Mouse (Mus musculus) heart, embryonic 16.5 days (tissue): ENCODE measurements at regions not wholly inside any gene's neighbourhood (a gene's known extent, or its start where the extent isn't known, plus 50 kb on each side); places are given as distances from the start of the nearest gene placed in this dataset.
"Not testable (repeated sequence)": the region's sequence is repeated elsewhere in the genome, so short reads cannot be mapped to it uniquely, and the experiment has no call there.

Source experiments
- ATAC-seq: fragments of 200-750 bp; cut with Nextera tagmentation; replicated peaks from 2 replicates; pipeline ENCODE4 v1.8.0; 2017; ENCODE audit warnings: moderate number of reproducible peaks; ENCODE audit not compliant: insufficient read depth, low FRiP score; ENCODE audit errors: extremely low read depth
- H3K27ac ChIP-seq: fragments of 300-500 bp; sonication (generic); 2 replicates; pipeline ENCODE4 v1.5.1; 2014; ENCODE audit warnings: mild to moderate bottlenecking, low read length, control low read depth, moderate library complexity
- H3K27me3 ChIP-seq: fragments of 300-500 bp; sonication (generic); 2 replicates; pipeline ENCODE4 v1.6.1; 2014; ENCODE audit warnings: low read length, mixed read lengths; ENCODE audit not compliant: control insufficient read depth, insufficient read depth
- H3K36me3 ChIP-seq: fragments of 300-500 bp; sonication (generic); 2 replicates; pipeline ENCODE4 v1.6.1; 2014; ENCODE audit not compliant: control insufficient read depth, insufficient read depth
- H3K4me1 ChIP-seq: fragments of 300-500 bp; sonication (generic); 2 replicates; pipeline ENCODE4 v1.6.1; 2014; ENCODE audit warnings: low read length, mixed read lengths; ENCODE audit not compliant: control insufficient read depth, insufficient read depth
- H3K4me2 ChIP-seq: fragments of 300-500 bp; sonication (generic); 2 replicates; pipeline ENCODE4 v1.6.1; 2014; ENCODE audit warnings: low read depth, mild to moderate bottlenecking, control low read depth, low read length
- H3K4me3 ChIP-seq: fragments of 300-500 bp; sonication (generic); 2 replicates; pipeline ENCODE4 v1.5.1; 2014; ENCODE audit warnings: mild to moderate bottlenecking, control low read depth, low read length
- H3K9ac ChIP-seq: fragments of 300-500 bp; sonication (generic); 2 replicates; pipeline ENCODE4 v1.6.1; 2014; ENCODE audit warnings: low read length, control low read depth
- H3K9me3 ChIP-seq: fragments of 300-500 bp; sonication (generic); replicated peaks from 2 replicates; pipeline ENCODE4 v1.6.1; 2016; ENCODE audit warnings: low read length; ENCODE audit not compliant: control insufficient read depth
- WGBS: fragments of 180-500 bp; shearing (Covaris S2); extraction: QIAGEN DNeasy Blood & Tissue Kit; methylation state at CpG from one replicate; pipeline ENCODE4 v1.1.7; 2014; 5-methylcytosine and 5-hydroxymethylcytosine counted together

GRCm38 (mm10) chr1:12574274-12574673, 1160.4 kb downstream of the A830018L16Rik start:
- no peaks in the 10 kb centered on the region for H3K36me3 ChIP-seq
- no peak overlapping the region for H3K27ac ChIP-seq
- 78% methylated on average over 5 of the region's 5 CpGs for WGBS
- ATAC-seq: no peak
- H3K4me2 ChIP-seq: no peak overlapping the region
- H3K4me3 ChIP-seq: no peak overlapping the region
- no peaks in the 10 kb centered on the region for H3K4me1 ChIP-seq
- H3K9ac ChIP-seq: no peak overlapping the region
- no peaks in the 10 kb centered on the region for H3K9me3 ChIP-seq
- no peaks in the 10 kb centered on the region for H3K27me3 ChIP-seq

GRCm38 (mm10) chr1:12577027-12577703, 1163.3 kb downstream of the A830018L16Rik start:
- no peak overlapping the region for H3K4me2 ChIP-seq
- ATAC-seq: no peak
- 27% methylated on average over 13 of the region's 13 CpGs for WGBS

GRCm38 (mm10) chr1:12577978-12578377, 1164.1 kb downstream of the A830018L16Rik start:
- Histone ChIP-seq H3K27me3 (no peaks in the 10 kb centered on the region), H3K4me2 (no peak overlapping the region), H3K9me3 (no peaks in the 10 kb centered on the region), H3K4me3 (no peak overlapping the region), H3K4me1 (peaks cover 6% of the 10 kb centered on the region), H3K36me3 (no peaks in the 10 kb centered on the region), H3K27ac (no peak overlapping the region), H3K9ac (no peak overlapping the region)
- WGBS: 94% methylated on average over 1 of the region's 1 CpGs
- no peak for ATAC-seq

More at GRCm38 (mm10) chr1:12577027-12577703, 1163.3 kb downstream of the A830018L16Rik start:
- no peak overlapping the region for H3K27ac ChIP-seq
- H3K27me3 ChIP-seq: no peaks in the 10 kb centered on the region
- no peaks in the 10 kb centered on the region for H3K9me3 ChIP-seq
- H3K9ac ChIP-seq: no peak overlapping the region
- H3K4me1 ChIP-seq: peaks cover 6% of the 10 kb centered on the region
- H3K4me3 ChIP-seq: no peak overlapping the region
- no peaks in the 10 kb centered on the region for H3K36me3 ChIP-seq

GRCm38 (mm10) chr1:12583012-12583411, 1169.1 kb downstream of the A830018L16Rik start:
- no peak overlapping the region for H3K4me3 ChIP-seq
- H3K36me3 ChIP-seq: no peaks in the 10 kb centered on the region
- ATAC-seq: no peak
- WGBS: 58% methylated on average over 3 of the region's 3 CpGs
- H3K27me3 ChIP-seq: no peaks in the 10 kb centered on the region
- peaks cover 6% of the 10 kb centered on the region for H3K4me1 ChIP-seq
- H3K4me2 ChIP-seq: no peak overlapping the region
- no peaks in the 10 kb centered on the region for H3K9me3 ChIP-seq
- H3K27ac ChIP-seq: no peak overlapping the region
- no peak overlapping the region for H3K9ac ChIP-seq

GRCm38 (mm10) chr1:12586981-12587380, 1173.1 kb downstream of the A830018L16Rik start:
- H3K9me3 ChIP-seq, H3K4me2 ChIP-seq, H3K9ac ChIP-seq, H3K27me3 ChIP-seq, H3K27ac ChIP-seq, ATAC-seq, H3K4me3 ChIP-seq, H3K4me1 ChIP-seq, H3K36me3 ChIP-seq: not testable (repeated sequence)
- WGBS: 92% methylated on average over 6 of the region's 6 CpGs

GRCm38 (mm10) chr1:12612102-12612501, 1198.2 kb downstream of the A830018L16Rik start:
- WGBS: 83% methylated on average over 4 of the region's 4 CpGs
- no peaks in the 10 kb centered on the region for H3K4me1 ChIP-seq
- no peak overlapping the region for H3K4me2 ChIP-seq
- H3K27me3 ChIP-seq: no peaks in the 10 kb centered on the region
- H3K9ac ChIP-seq: no peak overlapping the region
- H3K9me3 ChIP-seq: no peaks in the 10 kb centered on the region
- no peak overlapping the region for H3K4me3 ChIP-seq
- no peak overlapping the region for H3K27ac ChIP-seq
- H3K36me3 ChIP-seq: no peaks in the 10 kb centered on the region
- ATAC-seq: no peak

- no peak for ATAC-seq
- no peak overlapping the region for H3K4me3 ChIP-seq
- no peak overlapping the region for H3K27ac ChIP-seq
- no peaks in the 10 kb centered on the region for H3K36me3 ChIP-seq
- no peaks in the 10 kb centered on the region for H3K9me3 ChIP-seq
- no peaks in the 10 kb centered on the region for H3K27me3 ChIP-seq
- no peak overlapping the region for H3K9ac ChIP-seq
- 81% methylated on average over 3 of the region's 3 CpGs for WGBS
- H3K4me1 ChIP-seq: no peaks in the 10 kb centered on the region
- H3K4me2 ChIP-seq: no peak overlapping the region
Measured at GRCm38 (mm10) chr1:12615303-12615702, 1201.4 kb downstream of the A830018L16Rik start.

- WGBS: 77% methylated on average over 10 of the region's 10 CpGs
- no peak for ATAC-seq
Measured at GRCm38 (mm10) chr1:12615733-12616481, 1202.0 kb downstream of the A830018L16Rik start.

GRCm38 (mm10) chr1:12619981-12620380, 1206.1 kb downstream of the A830018L16Rik start:
- no peaks in the 10 kb centered on the region for H3K36me3 ChIP-seq
- no peaks in the 10 kb centered on the region for H3K27me3 ChIP-seq
- no peak overlapping the region for H3K4me3 ChIP-seq
- H3K4me2 ChIP-seq: no peak overlapping the region
- ATAC-seq: no peak
- H3K4me1 ChIP-seq: no peaks in the 10 kb centered on the region
- H3K27ac ChIP-seq: no peak overlapping the region
- H3K9ac ChIP-seq: no peak overlapping the region
- 65% methylated on average over 2 of the region's 2 CpGs for WGBS
- H3K9me3 ChIP-seq: no peaks in the 10 kb centered on the region

More at GRCm38 (mm10) chr1:12615733-12616481, 1202.0 kb downstream of the A830018L16Rik start:
- no peaks in the 10 kb centered on the region for H3K4me1 ChIP-seq
- no peaks in the 10 kb centered on the region for H3K27me3 ChIP-seq
- H3K9me3 ChIP-seq: no peaks in the 10 kb centered on the region
- no peak overlapping the region for H3K9ac ChIP-seq
- no peaks in the 10 kb centered on the region for H3K36me3 ChIP-seq
- no peak overlapping the region for H3K4me2 ChIP-seq
- H3K4me3 ChIP-seq: no peak overlapping the region
- no peak overlapping the region for H3K27ac ChIP-seq
